Mouse (Mus musculus) embryonic fibroblast, embryonic 13.5 days (primary cell): ENCODE data around the gene Tenm4.

Experiments
- CTCF ChIP-seq: IDR thresholded peaks from 2 replicates; pipeline ENCODE4 v1.5.1; 2011; ENCODE audit warnings: mild to moderate bottlenecking, control low read depth, low read length, moderate library complexity, borderline replicate concordance; ENCODE audit not compliant: insufficient read depth
- POLR2A ChIP-seq: IDR thresholded peaks from 2 replicates; pipeline ENCODE4 v1.6.1; 2011; ENCODE audit warnings: low read depth, mild to moderate bottlenecking, control low read depth, low read length, moderate library complexity

GRCm38 (mm10) chr7:96838271-96838841 lies 667.3 kb downstream of the Tenm4 start:
- TF ChIP-seq POLR2A (no peak), CTCF (no peak)
